Mouse (Mus musculus) testis, adult 2 months (tissue): ENCODE measurements around the gene Lin7a. TPM values are rescaled to one million over a fixed set of nuclear protein-coding genes. Genes with fewer than 3 reads are reported as not detected.

Experiments
- H3K27ac ChIP-seq: fragments of 200-500 bp; 2 replicates; pipeline ENCODE4 v1.5.1; 2012; ENCODE audit warnings: low read depth, low read length; ENCODE audit not compliant: control insufficient read depth, insufficient read depth
- H3K27me3 ChIP-seq: fragments of 200-500 bp; 2 replicates; pipeline ENCODE4 v1.6.1; 2012; ENCODE audit warnings: mild to moderate bottlenecking, low read length, moderate library complexity; ENCODE audit not compliant: control insufficient read depth, insufficient read depth
- H3K36me3 ChIP-seq: fragments of 200-500 bp; 2 replicates; pipeline ENCODE4 v1.6.1; 2012; ENCODE audit warnings: mild to moderate bottlenecking, low read length; ENCODE audit not compliant: control insufficient read depth, insufficient read depth
- H3K4me1 ChIP-seq: fragments of 200-500 bp; 2 replicates; pipeline ENCODE4 v1.6.1; 2012; ENCODE audit warnings: low read length; ENCODE audit not compliant: control insufficient read depth, insufficient read depth
- H3K4me3 ChIP-seq: fragments of 200-500 bp; 2 replicates; pipeline ENCODE4 v1.5.1; 2012; ENCODE audit warnings: low read depth, mild to moderate bottlenecking, low read length, moderate library complexity, mixed read lengths; ENCODE audit not compliant: control insufficient read depth
- CTCF ChIP-seq: fragments of 200-500 bp; IDR thresholded peaks from 2 replicates; pipeline ENCODE4 v1.5.1; 2012; ENCODE audit warnings: low read depth, mild to moderate bottlenecking, inconsistent platforms, low read length, moderate library complexity; ENCODE audit not compliant: control insufficient read depth, insufficient read depth, insufficient replicate concordance
- POLR2A ChIP-seq: fragments of 200-500 bp; IDR thresholded peaks from 2 replicates; pipeline ENCODE4 v1.6.1; 2012; ENCODE audit warnings: low read depth, mild to moderate bottlenecking, inconsistent platforms, low read length, moderate library complexity; ENCODE audit not compliant: control insufficient read depth
- polyA plus RNA-seq: library from polyadenylated mRNA; depleted of rRNA; stranded (reverse); fragments of >200 nt; gene quantifications from 2 replicates; pipeline ENCODE4 v1.2.3, GENCODE M21; 2012

Gene Lin7a
- polyA plus RNA-seq, 1 experiment = 67.4 TPM

DNA sequence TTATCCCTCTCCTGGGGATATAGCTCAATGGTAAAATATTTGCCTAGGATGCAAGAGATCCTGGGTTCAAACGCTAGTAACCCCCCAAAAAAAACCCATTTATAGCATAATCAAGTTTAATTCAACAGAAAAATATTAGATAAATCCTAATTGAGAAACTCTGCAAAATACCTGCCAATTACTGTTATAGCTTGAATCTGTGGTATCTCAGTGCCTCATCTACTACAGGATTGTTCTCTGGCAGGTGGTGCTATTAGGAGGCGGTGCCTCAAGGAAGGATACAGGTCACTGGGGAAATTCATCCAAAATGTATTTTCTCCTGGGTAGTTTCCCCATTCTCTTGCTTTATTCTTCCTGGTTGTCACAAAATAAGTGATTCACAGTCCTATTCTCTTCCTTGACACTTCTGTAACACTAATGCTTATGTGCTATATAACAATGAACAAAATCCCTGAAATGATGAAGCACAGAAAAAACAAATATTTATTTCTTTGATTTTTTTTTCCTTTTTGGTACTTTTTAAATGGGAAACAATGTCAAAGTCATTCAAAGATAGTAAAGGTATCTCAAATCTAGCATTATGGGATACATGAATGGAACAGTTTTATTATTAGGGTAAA is 38.9 kb upstream of the Lin7a start:
- Histone ChIP-seq H3K36me3 (no peaks in the 10 kb centered on the region), H3K4me3 (no peak overlapping the region), H3K4me1 (no peaks in the 10 kb centered on the region; the same call in 1 of the 2 replicates), H3K27me3 (no peaks in the 10 kb centered on the region), H3K27ac (no peak overlapping the region)
- TF ChIP-seq CTCF (no peak), POLR2A (no peak)

DNA sequence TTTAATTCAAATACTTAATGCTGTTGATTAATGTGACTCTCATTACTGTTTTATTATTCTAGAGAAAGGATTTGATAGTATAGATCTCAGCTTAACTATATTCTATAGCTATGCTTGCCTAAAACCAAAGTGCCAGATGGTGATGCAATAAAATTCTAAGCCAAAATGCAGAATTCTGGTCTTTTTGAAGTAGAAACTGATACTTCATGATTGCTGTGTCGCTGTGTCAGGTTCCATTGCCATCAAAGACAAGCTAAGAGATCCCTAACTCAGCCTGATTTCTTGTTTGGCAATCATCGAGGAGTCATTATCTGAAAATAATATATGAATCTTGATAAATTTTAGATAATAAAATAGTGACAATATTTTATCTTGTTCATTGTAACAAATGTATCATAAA is 38.3 kb upstream of the Lin7a start:
- no peaks in the 10 kb centered on the region; the same call in 1 of the 2 replicates for H3K4me1 ChIP-seq
- no peak overlapping the region for H3K4me3 ChIP-seq
- TF ChIP-seq CTCF (no peak), POLR2A (no peak)
- no peaks in the 10 kb centered on the region for H3K27me3 ChIP-seq
- H3K27ac ChIP-seq = no peak overlapping the region
- H3K36me3 ChIP-seq = no peaks in the 10 kb centered on the region

DNA sequence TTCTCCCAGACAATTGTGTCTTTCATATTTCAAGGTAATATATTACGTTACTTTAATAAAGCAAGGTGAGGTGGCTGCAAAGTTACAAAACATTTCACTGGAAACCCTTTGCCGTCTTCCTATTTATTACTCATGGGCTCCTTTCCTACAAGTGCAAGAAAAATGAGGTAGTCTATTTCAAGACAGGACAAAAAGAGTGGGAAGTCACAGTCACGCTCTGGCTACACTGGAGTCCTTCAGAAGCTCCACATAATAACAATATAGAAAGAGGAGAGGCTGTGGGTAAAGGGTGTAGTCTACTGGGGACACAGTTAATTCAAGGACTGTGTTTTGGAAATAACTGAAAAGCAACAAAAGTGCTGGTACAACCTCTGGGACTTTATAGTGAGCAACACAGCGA is 37.7 kb upstream of the Lin7a start:
- Histone ChIP-seq H3K27me3 (no peaks in the 10 kb centered on the region), H3K27ac (no peak overlapping the region), H3K36me3 (no peaks in the 10 kb centered on the region), H3K4me3 (no peak overlapping the region), H3K4me1 (no peaks in the 10 kb centered on the region; the same call in 1 of the 2 replicates)
- no peak for TF ChIP-seq CTCF
- no peak for TF ChIP-seq POLR2A

DNA sequence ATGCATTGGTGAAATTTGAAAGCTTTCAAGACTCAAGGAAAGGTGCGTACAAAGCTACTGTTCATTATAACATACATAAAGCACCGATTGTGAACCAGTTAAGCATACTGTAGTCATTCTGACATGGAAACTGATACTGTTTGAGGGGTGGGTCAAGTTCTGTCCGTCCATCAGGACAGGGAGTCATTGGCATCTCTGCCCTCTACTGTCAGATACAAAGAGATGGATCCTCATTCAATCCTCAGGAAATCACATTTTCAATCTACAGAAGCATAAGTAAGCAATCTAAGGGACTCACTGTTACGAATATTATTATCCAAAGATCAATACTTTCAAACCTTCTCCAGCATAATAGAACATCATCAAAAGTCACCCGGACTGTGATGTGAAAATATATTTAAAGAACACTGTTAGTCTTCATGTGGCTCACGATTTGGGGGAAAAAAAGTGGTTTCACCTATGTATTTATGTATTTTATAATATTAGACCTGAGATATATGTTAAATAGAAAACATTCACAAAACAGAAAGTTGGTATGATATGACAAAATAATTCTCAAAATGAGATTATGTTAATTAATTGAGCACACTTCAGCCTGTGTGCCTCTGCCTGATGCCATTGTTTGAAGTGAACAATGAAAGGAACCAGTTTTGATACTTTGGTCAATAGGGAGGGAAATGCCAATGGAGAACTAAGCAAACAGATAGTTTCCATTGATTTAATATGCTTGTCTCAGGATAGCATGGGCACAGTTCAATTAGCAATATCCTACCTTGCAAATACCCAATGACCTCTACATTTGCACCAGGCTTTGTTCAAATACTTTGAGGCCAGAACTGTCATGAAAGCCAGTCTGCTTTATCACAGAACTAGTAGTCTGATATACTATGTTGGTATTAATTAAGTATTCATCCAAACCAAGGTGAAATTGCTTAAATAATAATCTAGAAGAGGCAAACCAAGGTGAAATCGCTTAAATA is 36.8 kb upstream of the Lin7a start:
- Histone ChIP-seq H3K27me3 (no peaks in the 10 kb centered on the region), H3K4me1 (no peaks in the 10 kb centered on the region; the same call in 1 of the 2 replicates), H3K27ac (no peak overlapping the region), H3K4me3 (no peak overlapping the region), H3K36me3 (no peaks in the 10 kb centered on the region)
- no peak for TF ChIP-seq CTCF
- no peak for TF ChIP-seq POLR2A

DNA sequence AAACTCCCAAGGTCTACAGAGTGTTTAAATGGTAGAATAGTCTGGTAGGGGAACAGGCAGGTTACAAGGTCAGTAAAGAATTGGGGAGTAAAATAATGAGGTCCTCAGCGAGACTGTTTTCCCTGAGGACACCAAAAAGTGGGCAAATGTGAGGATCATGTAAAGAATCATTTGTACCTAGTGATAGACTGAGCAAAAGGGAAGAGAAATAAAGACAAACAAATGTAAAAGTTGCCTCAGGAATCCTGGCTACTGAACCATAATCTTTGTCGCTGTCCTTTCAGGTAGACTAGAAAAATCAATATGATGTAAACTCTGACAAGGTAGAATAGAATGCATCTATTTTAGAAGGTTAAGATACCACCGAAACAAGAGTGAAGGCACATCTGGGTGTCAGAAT is 36.0 kb upstream of the Lin7a start:
- no peaks in the 10 kb centered on the region; the same call in 1 of the 2 replicates for H3K4me1 ChIP-seq

DNA sequence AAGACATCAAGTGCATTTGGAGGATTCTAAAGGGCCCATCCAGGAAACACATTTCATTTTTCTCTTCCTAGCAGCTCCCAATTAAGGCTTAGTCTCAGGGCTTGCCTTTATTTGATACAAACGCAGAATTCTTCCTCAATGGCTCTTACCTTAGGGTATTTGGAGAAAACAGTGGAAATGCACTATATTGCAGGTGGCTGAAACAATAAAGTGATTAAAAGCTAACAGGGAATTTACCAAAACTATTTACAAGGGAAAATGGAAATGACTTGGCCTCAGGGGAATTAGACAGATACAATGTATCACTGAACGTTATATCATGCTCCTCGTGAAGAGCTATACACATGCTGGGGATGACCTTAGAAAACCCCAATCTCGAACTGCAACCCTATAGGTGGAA is 35.3 kb upstream of the Lin7a start:
- H3K27me3 ChIP-seq = no peaks in the 10 kb centered on the region
- no peak overlapping the region for H3K4me3 ChIP-seq
- no peaks in the 10 kb centered on the region for H3K36me3 ChIP-seq
- TF ChIP-seq POLR2A (no peak), CTCF (no peak)
- no peak overlapping the region for H3K27ac ChIP-seq
- H3K4me1 ChIP-seq = no peaks in the 10 kb centered on the region; the same call in 1 of the 2 replicates

More for the DNA sequence above, 36.0 kb upstream of the Lin7a start:
- H3K27me3 ChIP-seq = no peaks in the 10 kb centered on the region
- no peak overlapping the region for H3K4me3 ChIP-seq
- no peak overlapping the region for H3K27ac ChIP-seq
- H3K36me3 ChIP-seq = no peaks in the 10 kb centered on the region
- no peak for TF ChIP-seq CTCF
- TF ChIP-seq POLR2A = no peak

DNA sequence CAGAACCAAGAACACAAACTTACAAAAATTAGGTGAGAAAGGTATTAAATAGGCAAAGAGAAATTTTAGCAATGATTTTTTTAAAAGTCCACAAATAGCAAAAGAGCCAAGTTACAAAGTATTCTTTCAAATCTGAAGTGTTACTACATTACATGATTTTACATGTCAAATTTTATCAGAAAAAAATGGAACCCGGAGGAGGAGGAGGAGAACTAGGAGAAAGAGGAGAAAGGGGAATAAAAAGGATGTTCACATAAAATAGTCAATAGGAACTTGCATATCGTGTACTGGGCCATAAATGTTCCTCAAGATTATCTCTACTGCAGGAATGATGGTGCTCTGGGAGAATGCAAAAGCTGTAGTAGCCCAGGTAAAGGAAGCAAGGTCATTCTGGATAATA is 34.4 kb upstream of the Lin7a start:
- no peak for TF ChIP-seq CTCF
- no peak for TF ChIP-seq POLR2A
- no peak overlapping the region for H3K27ac ChIP-seq
- H3K4me3 ChIP-seq = no peak overlapping the region
- H3K4me1 ChIP-seq = no peaks in the 10 kb centered on the region; the same call in 1 of the 2 replicates
- no peaks in the 10 kb centered on the region for H3K27me3 ChIP-seq
- H3K36me3 ChIP-seq = no peaks in the 10 kb centered on the region
